Mouse (Mus musculus): ENCODE results near the gene Rpl29. TPM values are rescaled to one million over a fixed set of nuclear protein-coding genes. Genes with fewer than 3 reads are reported as not detected.

The Rpl29 gene
- polyA plus RNA-seq, 1 experiment = 346 TPM

DNA sequence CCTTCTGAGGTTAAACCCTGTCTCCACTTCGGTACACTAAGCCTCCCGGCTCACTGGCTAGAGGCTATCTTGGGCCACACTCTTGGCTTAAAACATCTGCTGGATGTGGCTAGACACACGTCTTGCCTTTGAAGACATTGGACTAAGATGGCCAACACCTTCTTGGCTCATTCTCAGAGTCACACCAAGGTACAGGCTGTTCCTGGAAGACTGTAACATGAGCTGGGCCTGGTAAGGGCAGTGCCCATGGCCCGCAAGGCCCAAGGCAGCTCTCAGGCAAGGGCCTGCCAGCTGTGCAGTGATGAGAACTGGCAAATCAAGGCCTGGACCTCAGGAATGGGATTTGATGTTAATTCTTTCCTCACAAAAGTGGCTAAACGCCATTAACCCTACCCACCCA is 15.6 kb upstream of the Rpl29 start:
- no peak for TF ChIP-seq CTCF (IDR thresholded peaks at IDR 0.05; ENCODE audit: borderline replicate concordance, insufficient read depth, low read length)
- Histone ChIP-seq H3K4me1 (ENCODE audit: control insufficient read depth, insufficient read depth, low read length) (peaks cover 13% of the 10 kb centered on the region), H3K4me3 (ENCODE audit: insufficient read depth, low read length) (no peak overlapping the region), H3K27ac (ENCODE audit: insufficient read depth, low read length) (no peak overlapping the region)

DNA sequence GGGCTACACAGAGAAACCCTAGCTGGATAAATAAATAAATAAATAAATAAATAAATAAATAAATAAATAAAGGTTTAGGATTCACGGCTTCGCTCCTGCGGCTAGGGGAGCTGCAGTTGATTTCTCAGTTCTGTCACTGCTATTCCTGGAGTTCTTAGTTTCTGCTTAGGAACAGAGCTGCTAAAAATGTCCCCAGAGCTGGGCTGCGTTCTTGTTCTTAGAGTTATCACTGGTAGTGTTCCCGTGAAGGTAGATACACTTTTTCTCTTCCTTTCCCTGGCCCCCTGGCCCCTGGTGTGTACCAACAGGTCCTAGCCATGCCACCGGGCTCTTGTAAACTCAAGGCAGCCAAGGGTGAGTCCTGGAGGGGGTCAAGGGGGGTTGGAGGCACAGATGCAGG is 12.4 kb upstream of the Rpl29 start:
- no peak overlapping the region for H3K4me3 ChIP-seq (ENCODE audit: insufficient read depth, low read length)
- no peak overlapping the region for H3K27ac ChIP-seq (ENCODE audit: insufficient read depth, low read length)
- TF ChIP-seq POLR2A (IDR thresholded peaks at IDR 0.05; ENCODE audit: low read depth, low read length) (no peak), CTCF (IDR thresholded peaks at IDR 0.05; ENCODE audit: borderline replicate concordance, insufficient read depth, low read length) (no peak)
- peaks cover 22% of the 10 kb centered on the region for H3K4me1 ChIP-seq (ENCODE audit: control insufficient read depth, insufficient read depth, low read length)

DNA sequence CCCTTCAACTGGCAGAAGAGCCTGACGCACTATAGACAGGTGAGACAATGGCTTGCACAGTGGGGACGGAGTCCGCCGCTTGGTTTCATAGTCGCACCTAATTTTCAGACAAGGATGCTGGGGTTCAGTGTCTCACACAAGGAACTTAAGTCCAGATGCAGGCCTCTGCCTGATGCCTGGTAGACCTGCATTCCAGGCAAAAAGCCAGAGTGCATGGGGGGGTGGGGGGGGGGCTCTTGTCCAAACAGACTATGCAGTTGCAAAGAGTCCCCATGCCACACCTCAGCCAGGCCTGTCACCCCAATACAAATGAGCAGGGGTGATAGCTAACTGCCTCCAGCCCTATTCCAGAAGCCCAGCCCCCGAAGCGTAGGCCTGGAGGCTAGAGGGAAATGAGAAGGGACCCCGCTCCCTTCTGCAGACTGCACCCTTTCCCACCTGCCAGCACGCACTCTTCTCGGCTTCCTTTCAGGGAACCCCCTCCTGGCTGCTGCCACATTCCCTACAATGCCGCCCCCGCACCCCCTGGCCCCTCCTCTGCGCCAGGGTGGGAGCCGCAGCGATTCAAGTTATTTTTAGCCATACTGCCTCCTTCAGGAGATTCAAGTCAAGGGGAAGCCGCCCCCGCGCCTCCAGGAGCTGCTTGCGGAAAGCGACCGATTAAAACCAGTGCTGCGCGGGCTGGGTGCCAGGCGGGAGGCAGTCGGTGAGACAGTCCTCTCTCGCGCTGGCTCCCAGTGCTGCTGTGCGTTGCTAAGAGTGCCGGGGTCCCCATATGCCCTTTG is 11.2 kb upstream of the Rpl29 start:
- H3K4me3 ChIP-seq (ENCODE audit: insufficient read depth, low read length) = no peak overlapping the region
- TF ChIP-seq POLR2A (IDR thresholded peaks at IDR 0.05; ENCODE audit: low read depth, low read length) (peak; percentile 34; the same call in 1 of the 2 replicates), CTCF (IDR thresholded peaks at IDR 0.05; ENCODE audit: borderline replicate concordance, insufficient read depth, low read length) (no peak)
- peaks cover 14% of the 10 kb centered on the region for H3K4me1 ChIP-seq (ENCODE audit: control insufficient read depth, insufficient read depth, low read length)
- H3K27ac ChIP-seq (ENCODE audit: insufficient read depth, low read length) = no peak overlapping the region

DNA sequence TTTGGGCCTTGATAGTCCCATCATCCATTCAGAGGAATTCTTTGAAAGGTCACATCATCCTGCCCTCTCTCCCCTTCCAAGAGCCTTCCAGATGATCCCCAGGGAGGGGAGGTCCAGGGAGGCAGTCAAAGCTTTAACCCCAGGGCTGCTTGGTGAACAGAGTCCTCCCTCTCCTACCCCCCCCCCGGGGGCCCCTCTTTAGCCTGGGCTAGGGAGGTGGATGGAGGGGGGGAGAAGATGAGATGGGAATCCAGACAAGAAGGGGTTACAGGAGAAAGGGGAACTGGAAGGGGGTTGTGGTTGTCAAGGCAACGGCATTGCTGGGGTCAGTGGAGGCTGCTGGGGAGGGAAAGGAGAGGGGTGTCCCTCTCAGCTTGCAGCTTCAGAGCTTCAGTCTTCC is 8.6 kb upstream of the Rpl29 start:
- Histone ChIP-seq H3K27ac (ENCODE audit: insufficient read depth, low read length) (no peak overlapping the region), H3K4me1 (ENCODE audit: control insufficient read depth, insufficient read depth, low read length) (peaks cover 14% of the 10 kb centered on the region), H3K4me3 (ENCODE audit: insufficient read depth, low read length) (no peak overlapping the region)
- TF ChIP-seq POLR2A (IDR thresholded peaks at IDR 0.05; ENCODE audit: low read depth, low read length) = no peak
- TF ChIP-seq CTCF (IDR thresholded peaks at IDR 0.05; ENCODE audit: borderline replicate concordance, insufficient read depth, low read length) = no peak

GRCm38 (mm10) chr9:106421033-106421864 is 8.0 kb upstream of the Rpl29 start:
- no peak overlapping the region for H3K4me3 ChIP-seq (ENCODE audit: insufficient read depth, low read length)
- H3K4me1 ChIP-seq (ENCODE audit: control insufficient read depth, insufficient read depth, low read length) = peaks cover 14% of the 10 kb centered on the region
- H3K27ac ChIP-seq (ENCODE audit: insufficient read depth, low read length) = no peak overlapping the region
- no peak for TF ChIP-seq CTCF (IDR thresholded peaks at IDR 0.05; ENCODE audit: borderline replicate concordance, insufficient read depth, low read length)
- no peak for TF ChIP-seq POLR2A (IDR thresholded peaks at IDR 0.05; ENCODE audit: low read depth, low read length)

DNA sequence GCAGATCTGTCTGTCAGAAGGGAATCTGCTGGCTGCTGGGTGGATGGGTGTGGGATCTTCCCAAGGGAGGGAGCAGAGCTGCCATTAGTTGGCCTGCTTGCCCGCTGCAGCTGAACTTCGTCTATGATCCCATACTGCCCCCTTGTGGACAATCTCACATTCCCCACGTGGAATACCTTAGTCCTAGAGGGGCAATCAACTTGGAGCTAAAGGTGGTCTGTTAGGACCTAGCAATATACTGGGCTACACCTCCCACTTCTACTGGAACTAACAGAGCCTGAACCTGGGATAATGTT is 7.4 kb upstream of the Rpl29 start:
- H3K4me1 ChIP-seq (ENCODE audit: control insufficient read depth, insufficient read depth, low read length) = peaks cover 14% of the 10 kb centered on the region
- TF ChIP-seq POLR2A (IDR thresholded peaks at IDR 0.05; ENCODE audit: low read depth, low read length) = no peak
- TF ChIP-seq CTCF (IDR thresholded peaks at IDR 0.05; ENCODE audit: borderline replicate concordance, insufficient read depth, low read length) = peak; percentile 87; the same call in 1 of the 2 replicates
- H3K4me3 ChIP-seq (ENCODE audit: insufficient read depth, low read length) = no peak overlapping the region
- H3K27ac ChIP-seq (ENCODE audit: insufficient read depth, low read length) = no peak overlapping the region

DNA sequence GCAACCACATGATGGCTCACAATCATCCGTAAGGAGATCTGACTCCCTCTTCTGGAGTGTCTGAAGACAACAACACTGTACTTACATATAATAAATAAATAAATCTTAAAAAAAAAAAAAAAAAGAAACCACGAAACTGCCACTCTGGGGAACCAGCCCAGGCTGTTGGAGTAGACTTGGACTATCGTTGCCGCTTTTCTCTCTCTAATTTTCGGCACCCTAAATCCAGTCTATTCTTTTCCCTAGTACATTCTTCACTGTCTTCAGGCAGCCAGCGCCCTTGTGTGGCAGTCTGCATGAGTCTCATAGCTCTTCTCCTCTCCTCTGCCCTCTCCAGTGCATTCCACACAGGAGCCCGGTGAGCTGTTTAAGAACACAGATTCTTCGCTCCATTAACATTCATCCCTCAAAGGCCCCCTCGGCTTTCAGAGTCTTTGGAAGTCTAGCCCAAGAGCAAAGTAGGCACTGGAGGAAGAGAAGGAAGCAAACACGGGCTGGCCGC is 484 bp upstream of the Rpl29 start:
- no peak for TF ChIP-seq CTCF (IDR thresholded peaks at IDR 0.05; ENCODE audit: borderline replicate concordance, insufficient read depth, low read length)
- no peak for TF ChIP-seq POLR2A (IDR thresholded peaks at IDR 0.05; ENCODE audit: low read depth, low read length)
- Histone ChIP-seq H3K4me1 (ENCODE audit: control insufficient read depth, insufficient read depth, low read length) (no peaks in the 10 kb centered on the region), H3K4me3 (ENCODE audit: insufficient read depth, low read length) (peak overlapping the region; percentile 56), H3K27ac (ENCODE audit: insufficient read depth, low read length) (peak overlapping the region; percentile 83)

- Histone ChIP-seq H3K4me3 (ENCODE audit: insufficient read depth, low read length) (peak overlapping the region; percentile 83), H3K4me1 (ENCODE audit: control insufficient read depth, insufficient read depth, low read length) (no peaks in the 10 kb centered on the region), H3K27ac (ENCODE audit: insufficient read depth, low read length) (peak overlapping the region; percentile 72)
- TF ChIP-seq CTCF (IDR thresholded peaks at IDR 0.05; ENCODE audit: borderline replicate concordance, insufficient read depth, low read length) = no peak
These were observed 686 bp downstream of the Rpl29 start for GRCm38 (mm10) chr9:106430015-106430264.

GRCm38 (mm10) chr9:106433389-106433788 is 4.1 kb downstream of the Rpl29 start:
- 0 out of 2 replicates have a peak, but pooled peaks cover 5% of the 10 kb centered on the region for H3K4me1 ChIP-seq (ENCODE audit: control insufficient read depth, insufficient read depth, low read length)
- no peak overlapping the region for H3K27ac ChIP-seq (ENCODE audit: insufficient read depth, low read length)
- TF ChIP-seq POLR2A (IDR thresholded peaks at IDR 0.05; ENCODE audit: low read depth, low read length) (peak; percentile 41; the same call in 1 of the 2 replicates), CTCF (IDR thresholded peaks at IDR 0.05; ENCODE audit: borderline replicate concordance, insufficient read depth, low read length) (no peak)
- H3K4me3 ChIP-seq (ENCODE audit: insufficient read depth, low read length) = no peak overlapping the region

- TF ChIP-seq CTCF (IDR thresholded peaks at IDR 0.05; ENCODE audit: borderline replicate concordance, insufficient read depth, low read length) (no peak), POLR2A (IDR thresholded peaks at IDR 0.05; ENCODE audit: low read depth, low read length) (no peak)
- Histone ChIP-seq H3K4me1 (ENCODE audit: control insufficient read depth, insufficient read depth, low read length) (0 out of 2 replicates have a peak, but pooled peaks cover 5% of the 10 kb centered on the region), H3K4me3 (ENCODE audit: insufficient read depth, low read length) (no peak overlapping the region), H3K27ac (ENCODE audit: insufficient read depth, low read length) (no peak overlapping the region)
These were observed 7.3 kb downstream of the Rpl29 start for GRCm38 (mm10) chr9:106436566-106436965.
